Mouse (Mus musculus): ENCODE results near the gene Prdm2.

Prdm2 gene

GRCm38 (mm10) chr4:143209997-143210396, 2.8 kb downstream of the Prdm2 start:
- no peak for DNase-seq

- no peak for DNase-seq
Observed at GRCm38 (mm10) chr4:143202653-143203052, 10.1 kb downstream of the Prdm2 start.

GRCm38 (mm10) chr4:143198371-143198770, 14.4 kb downstream of the Prdm2 start:
- no peak for DNase-seq

GRCm38 (mm10) chr4:143197845-143198356, 14.9 kb downstream of the Prdm2 start:
- DNase-seq = no peak

- DNase-seq = no peak
Observed at GRCm38 (mm10) chr4:143194328-143194727, 18.5 kb downstream of the Prdm2 start.

- DNase-seq = no peak
Observed at GRCm38 (mm10) chr4:143193164-143193563, 19.6 kb downstream of the Prdm2 start.

GRCm38 (mm10) chr4:143191783-143192182, 21.0 kb downstream of the Prdm2 start:
- no peak for DNase-seq

GRCm38 (mm10) chr4:143190657-143191056, 22.1 kb downstream of the Prdm2 start:
- no peak for DNase-seq

- no peak for DNase-seq
Observed at GRCm38 (mm10) chr4:143188571-143189191, 24.1 kb downstream of the Prdm2 start.

GRCm38 (mm10) chr4:143186066-143186465, 26.7 kb downstream of the Prdm2 start:
- no peak for DNase-seq

GRCm38 (mm10) chr4:143185496-143185895, 27.3 kb downstream of the Prdm2 start:
- no peak for DNase-seq

GRCm38 (mm10) chr4:143183141-143183540, 29.7 kb downstream of the Prdm2 start:
- DNase-seq = no peak

- DNase-seq = no peak
Observed at GRCm38 (mm10) chr4:143180731-143181130, 32.1 kb downstream of the Prdm2 start.

- DNase-seq = no peak
Observed at GRCm38 (mm10) chr4:143171600-143172290, 41.0 kb downstream of the Prdm2 start.

- DNase-seq = no peak
Observed at GRCm38 (mm10) chr4:143170290-143170689, 42.5 kb downstream of the Prdm2 start.

- no peak for DNase-seq
Observed at GRCm38 (mm10) chr4:143168093-143168492, 44.7 kb downstream of the Prdm2 start.

- peak; percentile 99 for DNase-seq
Observed at GRCm38 (mm10) chr4:143161619-143162479, 50.9 kb downstream of the Prdm2 start.

- DNase-seq = no peak
Observed at GRCm38 (mm10) chr4:143160826-143161225, 52.0 kb downstream of the Prdm2 start.

- DNase-seq = no peak
Observed at GRCm38 (mm10) chr4:143159336-143159735, 53.5 kb downstream of the Prdm2 start.

GRCm38 (mm10) chr4:143155871-143156270, 56.9 kb downstream of the Prdm2 start:
- no peak for DNase-seq

- DNase-seq = no peak
Observed at GRCm38 (mm10) chr4:143155036-143155435, 57.8 kb downstream of the Prdm2 start.

GRCm38 (mm10) chr4:143154571-143154970, 58.2 kb downstream of the Prdm2 start:
- DNase-seq = no peak

- no peak for DNase-seq
Observed at GRCm38 (mm10) chr4:143152634-143153033, 60.2 kb downstream of the Prdm2 start.
